ENCODE assay signal across 7 mouse cellular contexts in the genomic region with DNA sequence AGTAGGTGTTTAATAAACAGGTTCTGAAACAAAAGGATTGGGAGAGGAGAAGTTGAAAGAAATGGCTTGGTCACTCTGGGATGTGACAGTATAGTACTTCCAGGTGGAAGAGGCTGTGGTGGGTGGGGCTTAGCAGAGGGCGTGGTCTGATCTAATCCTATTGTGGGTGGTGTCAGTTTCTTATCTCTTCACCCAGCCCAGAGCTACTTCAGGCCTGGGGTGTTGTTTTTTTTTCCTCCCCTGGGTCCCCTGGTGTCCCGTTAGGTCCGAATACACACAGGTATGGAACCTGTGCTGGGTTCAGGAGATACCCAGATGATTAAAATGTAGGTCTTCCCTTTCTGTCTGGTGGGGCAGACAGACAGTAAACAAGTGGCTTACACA. TPM values are rescaled to one million over a fixed set of nuclear protein-coding genes. Genes with fewer than 3 reads are reported as not detected.
DNase-seq lines count a peak whose midpoint lies in the region; ATAC-seq and TF ChIP-seq lines count a peak whose summit lies in the region.

No protein-coding gene starts in this region.

- peak overlapping the region; percentile 82 for H3K4me2 ChIP-seq in heart, embryonic 12.5 days
- peak overlapping the region; percentile 40; the same call in 1 of the 2 replicates for H3K4me2 ChIP-seq in kidney, postnatal 0 days (ENCODE audit: low read length)
- H3K4me2 ChIP-seq in stomach, embryonic 14.5 days (replicated peaks; ENCODE audit: low read depth, low read length), result peak overlapping the region; percentile 85

- no peaks in the 10 kb centered on the region for H3K27me3 ChIP-seq in heart, embryonic 12.5 days (replicated peaks)
- H3K27me3 ChIP-seq in kidney, postnatal 0 days (ENCODE audit: insufficient read depth, low read length), result no peaks in the 10 kb centered on the region
- H3K27me3 ChIP-seq in stomach, embryonic 14.5 days (ENCODE audit: control insufficient read depth, insufficient read depth, low read length), result no peaks in the 10 kb centered on the region

- 9% methylated on average over 3 of the region's 3 CpGs for WGBS in heart, embryonic 12.5 days
- 22% methylated on average over 3 of the region's 3 CpGs for WGBS in kidney, postnatal 0 days
- WGBS in stomach, embryonic 14.5 days, result 25% methylated on average over 3 of the region's 3 CpGs

- no peaks in the 10 kb centered on the region for H3K36me3 ChIP-seq in heart, embryonic 12.5 days
- no peaks in the 10 kb centered on the region for H3K36me3 ChIP-seq in kidney, postnatal 0 days (ENCODE audit: insufficient read depth, low read length)
- H3K36me3 ChIP-seq in stomach, embryonic 14.5 days (ENCODE audit: control insufficient read depth, insufficient read depth, low read length), result no peaks in the 10 kb centered on the region; the same call in 1 of the 2 replicates

- peak; percentile 77 for ATAC-seq in heart, embryonic 12.5 days (ENCODE audit: insufficient number of reproducible peaks, low FRiP score)
- ATAC-seq in kidney, postnatal 0 days (replicated peaks; ENCODE audit: low FRiP score, low read depth), result no peak
- no peak for ATAC-seq in stomach, embryonic 14.5 days (ENCODE audit: insufficient number of reproducible peaks, insufficient read depth, low FRiP score, low read depth)
- no peak for ATAC-seq in cerebellum, adult (ENCODE audit: insufficient number of reproducible peaks, low FRiP score, low TSS enrichment)

- H3K9me3 ChIP-seq in heart, embryonic 12.5 days (replicated peaks), result no peaks in the 10 kb centered on the region
- no peaks in the 10 kb centered on the region for H3K9me3 ChIP-seq in kidney, postnatal 0 days (replicated peaks; ENCODE audit: low read length)
- no peaks in the 10 kb centered on the region for H3K9me3 ChIP-seq in stomach, embryonic 14.5 days (ENCODE audit: control insufficient read depth, low read depth, low read length)

- peaks cover 49% of the 10 kb centered on the region for H3K4me1 ChIP-seq in heart, embryonic 12.5 days (replicated peaks)
- peaks cover 32% of the 10 kb centered on the region for H3K4me1 ChIP-seq in kidney, postnatal 0 days (replicated peaks; ENCODE audit: insufficient read depth, low read length)
- peaks cover 37% of the 10 kb centered on the region for H3K4me1 ChIP-seq in stomach, embryonic 14.5 days (ENCODE audit: control insufficient read depth, insufficient read depth, low read length)

- TF ChIP-seq CTCF in kidney, postnatal 0 days (IDR thresholded peaks at IDR 0.05; ENCODE audit: low read depth), result no peak

- peak; percentile 16 for DNase-seq in MN1 (ENCODE audit: low spot score)
- peak; percentile 47 for DNase-seq in embryo, embryonic 11 days
- DNase-seq in kidney, postnatal 0 days (ENCODE audit: low spot score), result peak; percentile 71
- peak; percentile 71 to 78 for DNase-seq in lung, postnatal 4 days

- H3K27ac ChIP-seq in heart, embryonic 12.5 days (ENCODE audit: poor library complexity, severe bottlenecking), result peak overlapping the region; percentile 98
- peak overlapping the region; percentile 97 for H3K27ac ChIP-seq in kidney, postnatal 0 days
- H3K27ac ChIP-seq in stomach, embryonic 14.5 days (ENCODE audit: low read length), result peak overlapping the region; percentile 100

- 0 out of 2 replicates have a peak overlapping the region, but pooled peaks have one; percentile 50 for H3K9ac ChIP-seq in heart, embryonic 12.5 days
- H3K9ac ChIP-seq in kidney, postnatal 0 days (ENCODE audit: low read depth, low read length), result peak overlapping the region; percentile 25; the same call in 1 of the 2 replicates
- no peak overlapping the region for H3K9ac ChIP-seq in stomach, embryonic 14.5 days (replicated peaks; ENCODE audit: low read depth, low read length)

- peak overlapping the region; percentile 11; the same call in 1 of the 2 replicates for H3K4me3 ChIP-seq in heart, embryonic 12.5 days
- no peak overlapping the region for H3K4me3 ChIP-seq in kidney, postnatal 0 days (replicated peaks; ENCODE audit: low read depth, low read length)
- no peak overlapping the region for H3K4me3 ChIP-seq in stomach, embryonic 14.5 days (ENCODE audit: low read depth, low read length)

RNA-seq across cellular contexts. Expression of a gene that starts 2.1 kb away (rescaled TPM):
- 101 and 105 TPM in 2 replicates for polyA plus RNA-seq in heart, embryonic 12.5 days (2016; fragmentation: Nextera tagmentation; extraction: Ambion mirVana)
- 62.6 and 68.3 TPM in 2 replicates for polyA plus RNA-seq in kidney, postnatal 0 days (2015; fragmentation: Nextera tagmentation; extraction: Ambion mirVana)
- polyA plus RNA-seq in stomach, embryonic 14.5 days (2014; fragmentation: Nextera tagmentation; extraction: Ambion mirVana), result 79.9 and 83.9 TPM in 2 replicates

Comparison
In these comparisons a context has a peak if more than half of its experiments do, and no peak if none do; other contexts are left out.
1. DNase-seq: peak in every context shown above with its lines; median percentile 74 in lung, postnatal 4 days; 71 in kidney, postnatal 0 days; 47 in embryo, embryonic 11 days; 16 in MN1.